Mouse (Mus musculus) embryonic fibroblast, embryonic 13.5 days (primary cell): ENCODE measurements around the gene Rasgef1a.

Experiments
- CTCF ChIP-seq: IDR thresholded peaks from 2 replicates; pipeline ENCODE4 v1.5.1; 2011; ENCODE audit warnings: mild to moderate bottlenecking, control low read depth, low read length, moderate library complexity, borderline replicate concordance; ENCODE audit not compliant: insufficient read depth
- POLR2A ChIP-seq: IDR thresholded peaks from 2 replicates; pipeline ENCODE4 v1.6.1; 2011; ENCODE audit warnings: low read depth, mild to moderate bottlenecking, control low read depth, low read length, moderate library complexity

- no peak for TF ChIP-seq POLR2A
- TF ChIP-seq CTCF: no peak
Measured at GRCm38 (mm10) chr6:118097765-118098365, 86.6 kb downstream of the Rasgef1a start.
